Mouse (Mus musculus): ENCODE measurements at regions not wholly inside any gene's neighbourhood (a gene's known extent, or its start where the extent isn't known, plus 50 kb on each side); places are given as distances from the start of the nearest gene placed in this dataset.

DNA sequence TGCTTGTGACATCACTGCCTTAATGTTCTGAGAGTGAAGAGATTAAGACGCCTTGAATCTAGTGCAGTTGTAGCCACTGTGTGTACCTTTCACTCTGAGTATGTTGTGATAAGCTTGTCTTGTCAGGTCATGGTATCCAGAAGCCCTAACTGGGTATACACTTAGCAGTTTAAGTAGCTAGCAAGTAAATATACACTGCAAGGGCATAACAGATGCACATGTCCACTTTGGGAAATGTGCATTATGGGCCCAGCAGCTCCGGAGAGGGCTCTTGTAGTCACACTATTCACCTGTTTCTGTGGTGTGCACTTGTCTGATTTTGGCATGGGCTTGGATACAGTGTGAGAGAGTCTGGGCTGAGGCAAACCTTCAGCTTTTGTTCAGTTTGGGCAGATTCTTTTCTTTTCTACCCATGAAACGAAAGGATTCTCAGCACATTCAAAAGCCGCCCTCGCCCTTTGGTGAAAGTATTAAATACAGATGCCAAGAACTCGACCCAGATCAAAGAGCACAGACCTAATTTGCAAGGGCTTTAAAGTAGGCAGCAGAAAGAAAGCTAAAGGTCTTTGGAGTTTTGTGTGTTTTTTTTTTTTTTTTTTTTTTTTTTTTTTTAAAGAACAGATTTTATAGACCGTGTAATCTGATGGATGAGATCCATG lies 385.1 kb upstream of the Tmpo start:
- H3K4me3 ChIP-seq (ENCODE audit: low read depth, low read length): no peak overlapping the region
- H3K9ac ChIP-seq (ENCODE audit: low read depth, low read length): no peak overlapping the region
- no peaks in the 10 kb centered on the region for H3K36me3 ChIP-seq (ENCODE audit: control insufficient read depth, insufficient read depth)
- no peak overlapping the region for H3K27ac ChIP-seq (ENCODE audit: low read length)
- no peaks in the 10 kb centered on the region for H3K9me3 ChIP-seq (replicated peaks; ENCODE audit: control insufficient read depth, low read length)
- WGBS (ENCODE audit: insufficient replicate concordance): 64% methylated on average over 7 of the region's 7 CpGs
- H3K4me2 ChIP-seq (ENCODE audit: low read depth, low read length): no peak overlapping the region
- no peaks in the 10 kb centered on the region for H3K4me1 ChIP-seq (ENCODE audit: control insufficient read depth, low read depth, low read length)
- ATAC-seq (ENCODE audit: low read depth): no peak
- H3K27me3 ChIP-seq (ENCODE audit: control insufficient read depth, insufficient read depth, low read depth, low read length): no peaks in the 10 kb centered on the region

DNA sequence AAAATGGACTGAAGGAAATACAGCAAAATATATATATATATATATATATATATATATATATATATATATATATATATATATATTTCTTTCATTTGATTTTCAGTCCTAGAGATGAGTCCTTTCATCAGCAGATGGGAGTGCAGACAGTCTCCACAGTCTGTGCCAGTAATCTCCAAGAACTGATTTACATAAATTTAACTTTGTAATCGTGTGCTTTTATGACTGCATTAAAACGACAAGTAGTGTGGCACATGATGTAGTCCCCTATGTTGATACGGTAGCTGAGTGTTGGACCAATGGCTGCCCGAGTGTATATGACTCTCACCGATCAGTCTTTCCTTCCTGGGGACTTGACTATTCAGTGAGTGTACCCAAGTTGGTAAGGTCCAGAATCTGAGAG lies 378.2 kb upstream of the Tmpo start:
- no peak overlapping the region for H3K27ac ChIP-seq (ENCODE audit: low read length)
- H3K4me3 ChIP-seq (ENCODE audit: low read depth, low read length): no peak overlapping the region
- H3K27me3 ChIP-seq (ENCODE audit: control insufficient read depth, insufficient read depth, low read depth, low read length): no peaks in the 10 kb centered on the region
- H3K9ac ChIP-seq (ENCODE audit: low read depth, low read length): no peak overlapping the region
- H3K36me3 ChIP-seq (ENCODE audit: control insufficient read depth, insufficient read depth): no peaks in the 10 kb centered on the region
- WGBS (ENCODE audit: insufficient replicate concordance): 63% methylated on average over 5 of the region's 5 CpGs
- no peaks in the 10 kb centered on the region for H3K4me1 ChIP-seq (ENCODE audit: control insufficient read depth, low read depth, low read length)
- no peak overlapping the region for H3K4me2 ChIP-seq (ENCODE audit: low read depth, low read length)
- ATAC-seq (ENCODE audit: low read depth): no peak
- H3K9me3 ChIP-seq (replicated peaks; ENCODE audit: control insufficient read depth, low read length): no peaks in the 10 kb centered on the region

DNA sequence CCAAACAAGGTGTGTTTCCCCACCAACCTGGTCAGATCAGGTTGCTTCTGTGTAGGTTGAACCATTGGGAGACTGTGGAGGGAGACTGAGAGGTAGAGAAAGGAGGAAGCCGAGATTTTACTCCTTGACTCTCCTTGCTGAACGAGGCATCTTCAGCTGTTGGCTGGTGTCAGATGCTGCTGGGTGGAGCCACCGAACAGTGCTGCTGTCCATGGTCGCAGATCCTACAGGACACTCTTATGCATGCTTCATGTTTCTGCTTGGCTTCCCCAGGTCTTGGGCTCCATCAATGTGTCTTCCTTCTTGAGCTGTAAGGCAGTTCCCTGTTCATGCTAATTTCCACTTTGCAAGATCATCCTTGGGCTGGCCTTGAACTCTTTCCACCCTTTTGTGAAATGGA lies 367.0 kb upstream of the Tmpo start:
- no peak for ATAC-seq (ENCODE audit: low read depth)
- no peak overlapping the region for H3K9ac ChIP-seq (ENCODE audit: low read depth, low read length)
- H3K9me3 ChIP-seq (replicated peaks; ENCODE audit: control insufficient read depth, low read length): no peaks in the 10 kb centered on the region
- no peak overlapping the region for H3K27ac ChIP-seq (ENCODE audit: low read length)
- no peak overlapping the region for H3K4me3 ChIP-seq (ENCODE audit: low read depth, low read length)
- H3K36me3 ChIP-seq (ENCODE audit: control insufficient read depth, insufficient read depth): no peaks in the 10 kb centered on the region
- no peaks in the 10 kb centered on the region for H3K4me1 ChIP-seq (ENCODE audit: control insufficient read depth, low read depth, low read length)
- WGBS (ENCODE audit: insufficient replicate concordance): 32% methylated on average over 4 of the region's 4 CpGs
- no peak overlapping the region for H3K4me2 ChIP-seq (ENCODE audit: low read depth, low read length)
- no peaks in the 10 kb centered on the region for H3K27me3 ChIP-seq (ENCODE audit: control insufficient read depth, insufficient read depth, low read depth, low read length)

DNA sequence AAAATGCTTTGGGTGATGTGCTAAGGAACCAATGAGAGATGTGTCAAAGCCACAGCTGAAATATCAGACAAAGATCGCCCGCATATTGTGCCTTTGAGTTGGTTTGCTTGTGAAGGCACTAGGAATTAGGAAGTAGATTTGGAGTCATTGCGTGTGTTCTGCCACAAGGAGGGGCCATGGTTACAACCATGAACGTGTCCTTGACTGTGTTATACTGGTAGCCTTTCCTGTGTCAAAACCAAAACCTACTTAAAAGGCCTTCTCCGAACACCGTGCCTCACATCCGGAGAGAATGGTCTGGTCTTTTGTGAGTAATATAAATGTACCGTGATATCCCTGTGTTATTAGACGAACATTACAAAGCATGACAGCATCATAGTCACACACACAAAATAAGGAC lies 365.0 kb upstream of the Tmpo start:
- ATAC-seq (ENCODE audit: low read depth): no peak
- H3K36me3 ChIP-seq (ENCODE audit: control insufficient read depth, insufficient read depth): no peaks in the 10 kb centered on the region
- H3K4me3 ChIP-seq (ENCODE audit: low read depth, low read length): no peak overlapping the region
- no peak overlapping the region for H3K27ac ChIP-seq (ENCODE audit: low read length)
- no peaks in the 10 kb centered on the region for H3K27me3 ChIP-seq (ENCODE audit: control insufficient read depth, insufficient read depth, low read depth, low read length)
- no peaks in the 10 kb centered on the region for H3K9me3 ChIP-seq (replicated peaks; ENCODE audit: control insufficient read depth, low read length)
- no peak overlapping the region for H3K9ac ChIP-seq (ENCODE audit: low read depth, low read length)
- no peaks in the 10 kb centered on the region for H3K4me1 ChIP-seq (ENCODE audit: control insufficient read depth, low read depth, low read length)
- WGBS (ENCODE audit: insufficient replicate concordance): 48% methylated on average over 9 of the region's 9 CpGs
- H3K4me2 ChIP-seq (ENCODE audit: low read depth, low read length): no peak overlapping the region

DNA sequence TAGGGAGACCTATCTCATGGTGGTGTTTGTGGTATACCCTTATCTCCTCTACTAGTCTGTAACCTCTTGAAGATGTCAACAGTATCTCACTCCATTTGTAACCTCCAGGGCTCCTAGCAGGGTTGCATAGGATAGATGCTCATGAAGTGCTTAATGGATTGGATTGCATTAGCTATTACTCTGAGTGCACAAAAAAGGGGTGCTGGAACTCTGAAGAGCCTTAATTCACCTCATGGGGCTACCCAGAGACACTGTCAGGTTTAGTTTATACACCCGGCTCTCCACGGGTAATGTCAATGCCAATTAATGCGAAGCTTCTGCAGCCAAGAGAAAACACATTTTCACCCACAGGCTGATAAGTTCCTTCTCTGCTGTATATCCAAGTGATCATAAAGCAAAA lies 364.3 kb upstream of the Tmpo start:
- Histone ChIP-seq H3K27ac (ENCODE audit: low read length) (no peak overlapping the region), H3K4me2 (ENCODE audit: low read depth, low read length) (no peak overlapping the region), H3K27me3 (ENCODE audit: control insufficient read depth, insufficient read depth, low read depth, low read length) (no peaks in the 10 kb centered on the region), H3K4me1 (ENCODE audit: control insufficient read depth, low read depth, low read length) (no peaks in the 10 kb centered on the region), H3K9me3 (replicated peaks; ENCODE audit: control insufficient read depth, low read length) (no peaks in the 10 kb centered on the region), H3K36me3 (ENCODE audit: control insufficient read depth, insufficient read depth) (no peaks in the 10 kb centered on the region), H3K9ac (ENCODE audit: low read depth, low read length) (no peak overlapping the region), H3K4me3 (ENCODE audit: low read depth, low read length) (no peak overlapping the region)
- 61% methylated on average over 3 of the region's 3 CpGs for WGBS (ENCODE audit: insufficient replicate concordance)
- no peak for ATAC-seq (ENCODE audit: low read depth)

DNA sequence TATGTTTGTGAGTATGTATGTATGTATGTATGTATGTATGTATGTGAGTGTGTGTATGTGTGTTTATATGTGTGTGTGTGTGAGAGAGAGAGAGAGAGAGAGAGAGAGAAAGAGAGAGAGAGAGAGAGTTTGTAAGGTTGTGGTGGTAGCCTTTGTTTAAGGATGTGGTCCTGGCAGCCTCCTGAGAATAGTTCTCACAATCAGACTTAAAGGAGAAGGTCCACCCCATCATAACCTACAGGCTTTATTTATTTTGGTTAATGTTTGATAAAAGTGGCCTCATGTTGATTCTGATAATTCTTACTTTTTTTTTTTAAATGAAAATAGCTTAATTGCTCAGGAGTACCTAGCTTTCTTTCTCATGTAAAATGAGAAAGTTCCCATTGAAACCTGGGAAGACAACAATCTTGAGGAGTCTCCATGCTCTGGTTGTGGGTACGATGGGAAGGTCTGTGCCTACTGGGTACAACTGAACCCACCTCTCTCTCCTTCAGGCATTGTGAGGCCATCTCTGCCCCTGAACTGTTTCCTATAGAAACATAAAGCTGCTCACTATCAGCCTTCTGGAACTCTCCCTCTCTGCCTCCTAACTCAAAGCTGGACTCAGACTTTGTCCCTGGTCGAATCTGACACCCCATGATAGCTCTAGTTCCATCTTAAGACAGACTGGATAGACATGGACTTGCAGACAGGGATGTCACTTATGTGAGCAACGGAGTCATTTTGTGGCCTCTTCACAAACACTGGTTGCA lies 362.2 kb upstream of the Tmpo start:
- ATAC-seq (ENCODE audit: low read depth): no peak
- H3K27me3 ChIP-seq (ENCODE audit: control insufficient read depth, insufficient read depth, low read depth, low read length): no peaks in the 10 kb centered on the region
- WGBS (ENCODE audit: insufficient replicate concordance): 54% methylated on average over 3 of the region's 3 CpGs
- H3K4me3 ChIP-seq (ENCODE audit: low read depth, low read length): no peak overlapping the region
- H3K4me2 ChIP-seq (ENCODE audit: low read depth, low read length): no peak overlapping the region
- H3K9ac ChIP-seq (ENCODE audit: low read depth, low read length): no peak overlapping the region
- no peaks in the 10 kb centered on the region for H3K36me3 ChIP-seq (ENCODE audit: control insufficient read depth, insufficient read depth)
- H3K4me1 ChIP-seq (ENCODE audit: control insufficient read depth, low read depth, low read length): no peaks in the 10 kb centered on the region
- H3K27ac ChIP-seq (ENCODE audit: low read length): no peak overlapping the region
- H3K9me3 ChIP-seq (replicated peaks; ENCODE audit: control insufficient read depth, low read length): no peaks in the 10 kb centered on the region

DNA sequence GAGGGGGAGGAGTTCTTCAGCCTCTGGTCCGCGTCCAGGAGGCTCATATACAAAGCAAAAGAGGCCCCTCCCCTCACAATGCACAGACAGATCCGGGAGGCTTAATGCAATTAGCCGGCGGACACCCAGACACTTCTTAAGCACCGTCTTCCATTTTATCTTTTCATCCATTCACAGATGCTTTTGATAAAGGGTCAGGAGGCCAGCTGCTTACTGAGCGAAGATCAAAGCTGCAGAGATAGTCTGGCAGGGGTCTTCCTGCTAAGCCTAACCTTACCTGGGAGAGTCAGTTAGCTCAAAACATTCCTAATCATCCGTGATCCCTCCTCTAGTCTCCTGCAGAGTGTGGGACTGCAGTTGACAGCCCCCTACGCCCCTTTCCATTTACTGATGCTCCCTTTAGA lies 361.1 kb upstream of the Tmpo start:
- no peaks in the 10 kb centered on the region for H3K27me3 ChIP-seq (ENCODE audit: control insufficient read depth, insufficient read depth, low read depth, low read length)
- ATAC-seq (ENCODE audit: low read depth): no peak
- H3K27ac ChIP-seq (ENCODE audit: low read length): no peak overlapping the region
- WGBS (ENCODE audit: insufficient replicate concordance): 7% methylated on average over 9 of the region's 9 CpGs
- H3K4me1 ChIP-seq (ENCODE audit: control insufficient read depth, low read depth, low read length): no peaks in the 10 kb centered on the region
- H3K4me2 ChIP-seq (ENCODE audit: low read depth, low read length): no peak overlapping the region
- no peak overlapping the region for H3K4me3 ChIP-seq (ENCODE audit: low read depth, low read length)
- no peaks in the 10 kb centered on the region for H3K9me3 ChIP-seq (replicated peaks; ENCODE audit: control insufficient read depth, low read length)
- no peaks in the 10 kb centered on the region for H3K36me3 ChIP-seq (ENCODE audit: control insufficient read depth, insufficient read depth)
- no peak overlapping the region for H3K9ac ChIP-seq (ENCODE audit: low read depth, low read length)

DNA sequence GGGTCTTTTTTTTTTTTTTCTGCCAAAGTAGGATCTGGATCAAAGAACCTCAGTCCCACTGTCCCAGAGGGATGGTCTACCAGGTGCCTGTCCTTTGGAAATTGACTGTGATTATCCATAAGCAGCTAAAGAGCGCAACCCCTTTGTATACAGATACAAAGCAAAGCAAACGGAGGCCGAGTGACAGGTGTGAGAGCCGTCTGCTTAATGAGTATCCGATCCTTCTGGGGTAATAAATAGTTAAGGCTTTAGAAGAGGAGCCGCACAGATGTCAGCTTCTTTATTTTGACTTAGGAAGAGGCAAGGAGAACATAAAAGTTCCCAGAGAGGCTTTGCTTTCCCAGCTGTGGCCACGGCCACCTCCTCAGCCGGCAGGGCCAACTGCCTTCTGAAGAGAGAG lies 356.1 kb upstream of the Tmpo start:
- H3K9ac ChIP-seq (ENCODE audit: low read depth, low read length): no peak overlapping the region
- no peaks in the 10 kb centered on the region for H3K4me1 ChIP-seq (ENCODE audit: control insufficient read depth, low read depth, low read length)
- no peaks in the 10 kb centered on the region for H3K36me3 ChIP-seq (ENCODE audit: control insufficient read depth, insufficient read depth)
- no peak overlapping the region for H3K27ac ChIP-seq (ENCODE audit: low read length)
- ATAC-seq (ENCODE audit: low read depth): no peak
- H3K4me3 ChIP-seq (ENCODE audit: low read depth, low read length): no peak overlapping the region
- H3K27me3 ChIP-seq (ENCODE audit: control insufficient read depth, insufficient read depth, low read depth, low read length): no peaks in the 10 kb centered on the region
- WGBS (ENCODE audit: insufficient replicate concordance): 46% methylated on average over 8 of the region's 8 CpGs
- H3K4me2 ChIP-seq (ENCODE audit: low read depth, low read length): no peak overlapping the region
- H3K9me3 ChIP-seq (replicated peaks; ENCODE audit: control insufficient read depth, low read length): no peaks in the 10 kb centered on the region

DNA sequence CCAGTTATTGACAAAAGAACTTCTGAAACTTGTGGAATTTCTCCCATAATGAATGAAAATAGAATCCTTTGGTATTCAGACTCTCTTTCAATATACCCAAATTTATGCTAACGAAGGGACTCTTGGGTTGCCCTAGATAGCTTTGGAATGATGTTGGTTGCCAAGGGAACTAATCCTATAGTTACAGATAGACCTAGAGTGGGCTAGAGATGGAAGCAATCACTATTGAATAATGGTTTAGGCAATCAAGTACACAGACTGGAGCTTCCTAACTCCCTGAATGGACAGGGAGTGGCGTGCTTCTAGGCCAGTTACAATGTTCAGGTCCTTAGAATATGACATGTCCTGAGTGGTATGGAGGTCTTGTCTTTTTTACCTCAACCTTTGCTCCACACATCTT lies 354.3 kb upstream of the Tmpo start:
- Histone ChIP-seq H3K4me1 (ENCODE audit: control insufficient read depth, low read depth, low read length) (no peaks in the 10 kb centered on the region), H3K27ac (ENCODE audit: low read length) (no peak overlapping the region), H3K36me3 (ENCODE audit: control insufficient read depth, insufficient read depth) (no peaks in the 10 kb centered on the region), H3K9ac (ENCODE audit: low read depth, low read length) (no peak overlapping the region), H3K4me3 (ENCODE audit: low read depth, low read length) (no peak overlapping the region), H3K9me3 (replicated peaks; ENCODE audit: control insufficient read depth, low read length) (no peaks in the 10 kb centered on the region), H3K27me3 (ENCODE audit: control insufficient read depth, insufficient read depth, low read depth, low read length) (no peaks in the 10 kb centered on the region), H3K4me2 (ENCODE audit: low read depth, low read length) (no peak overlapping the region)
- no peak for ATAC-seq (ENCODE audit: low read depth)
- WGBS (ENCODE audit: insufficient replicate concordance): 38% methylated on average over 2 of the region's 2 CpGs
